Mouse (Mus musculus) ES-E14 (cell line): ENCODE measurements around the gene Acss2. TPM values are rescaled to one million over a fixed set of nuclear protein-coding genes. Genes with fewer than 3 reads are reported as not detected.
A peak's percentile ranks its signal among the peaks of the same experiment; 100 is the strongest.

ENCODE experiments used
- DNase-seq: peaks from one replicate; pipeline ENCODE4 v3.0.0-alpha.2; 2013; ENCODE audit warnings: low read depth, low spot score
- H3K27ac ChIP-seq: 2 replicates; pipeline ENCODE4 v1.5.1; 2012; ENCODE audit warnings: low read depth, mild to moderate bottlenecking, low read length, moderate library complexity, mixed read lengths; ENCODE audit not compliant: poor library complexity, insufficient read depth, severe bottlenecking
- H3K36me3 ChIP-seq: 2 replicates; pipeline ENCODE4 v1.6.1; 2012; ENCODE audit warnings: mild to moderate bottlenecking, low read length, moderate library complexity, mixed read lengths; ENCODE audit not compliant: control insufficient read depth, poor library complexity, insufficient read depth, severe bottlenecking
- H3K4me1 ChIP-seq, 2 experiments: fragments of 150-350 bp in 1 of 2; sonication (generic) in 1 of 2; 2 replicates each; pipeline ENCODE4 v1.6.1; 2012; ENCODE audit warnings: low read length in 2 of 2, mild to moderate bottlenecking in 1 of 2, mixed read lengths in 1 of 2; ENCODE audit not compliant: control insufficient read depth in 2 of 2, insufficient read depth in 2 of 2, poor library complexity in 1 of 2
- H3K4me3 ChIP-seq, 2 experiments: fragments of 150-350 bp in 1 of 2; sonication (generic) in 1 of 2; 2 replicates each; pipeline ENCODE4 v1.5.1; 2012; ENCODE audit warnings: low read length in 2 of 2, low read depth in 1 of 2, mild to moderate bottlenecking in 1 of 2, mixed read lengths in 1 of 2; ENCODE audit not compliant: insufficient read depth in 1 of 2, poor library complexity in 1 of 2, severe bottlenecking in 1 of 2
- H3K9ac ChIP-seq: 2 replicates; pipeline ENCODE4 v1.6.1; 2012; ENCODE audit warnings: low read depth, mild to moderate bottlenecking, low read length, mixed read lengths; ENCODE audit not compliant: poor library complexity, insufficient read depth, severe bottlenecking
- H3K9me3 ChIP-seq: fragments of 150-350 bp; sonication (generic); 2 replicates; pipeline ENCODE4 v1.6.1; 2012; ENCODE audit warnings: low read depth, mild to moderate bottlenecking, low read length; ENCODE audit not compliant: control insufficient read depth, insufficient read depth
- CHD2 ChIP-seq: IDR thresholded peaks from 2 replicates; pipeline ENCODE4 v1.6.1; 2014; ENCODE audit warnings: mild to moderate bottlenecking, low read depth, low read length, inconsistent platforms
- HCFC1 ChIP-seq: IDR thresholded peaks from 2 replicates; pipeline ENCODE4 v1.6.1; 2012; ENCODE audit warnings: low read length, inconsistent platforms, borderline replicate concordance; ENCODE audit not compliant: insufficient read depth
- MAFK ChIP-seq: IDR thresholded peaks from 2 replicates; pipeline ENCODE4 v1.6.1; 2014; ENCODE audit warnings: mild to moderate bottlenecking, low read depth, low read length, inconsistent platforms; ENCODE audit not compliant: insufficient read depth
- ZC3H11A ChIP-seq: IDR thresholded peaks from 2 replicates; pipeline ENCODE4 v1.6.1; 2012; ENCODE audit warnings: low read depth, mild to moderate bottlenecking, inconsistent platforms, low read length, borderline replicate concordance
- ZNF384 ChIP-seq: IDR thresholded peaks from 2 replicates; pipeline ENCODE4 v1.6.1; 2012; ENCODE audit warnings: low read depth, low read length, inconsistent platforms
- in situ Hi-C, 2 experiments: fragments of 600-800 bp; cut with MboI; formaldehyde crosslinking; loops; one replicate each; pipeline ENCODE4 v1.15.1; 2025; ENCODE audit warnings: low sequenced_read_pairs in 2 of 2, inconsistent platforms in 1 of 2; ENCODE audit not compliant: unreplicated experiment in 2 of 2
- total RNA-seq: library from RNA; depleted of rRNA; stranded (reverse); fragments of 300-350 nt; gene quantifications from 2 replicates; pipeline ENCODE4 v1.2.3, GENCODE M21; 2012

Acss2 gene
- total RNA-seq, 1 experiment, result 5.3 TPM

DNA sequence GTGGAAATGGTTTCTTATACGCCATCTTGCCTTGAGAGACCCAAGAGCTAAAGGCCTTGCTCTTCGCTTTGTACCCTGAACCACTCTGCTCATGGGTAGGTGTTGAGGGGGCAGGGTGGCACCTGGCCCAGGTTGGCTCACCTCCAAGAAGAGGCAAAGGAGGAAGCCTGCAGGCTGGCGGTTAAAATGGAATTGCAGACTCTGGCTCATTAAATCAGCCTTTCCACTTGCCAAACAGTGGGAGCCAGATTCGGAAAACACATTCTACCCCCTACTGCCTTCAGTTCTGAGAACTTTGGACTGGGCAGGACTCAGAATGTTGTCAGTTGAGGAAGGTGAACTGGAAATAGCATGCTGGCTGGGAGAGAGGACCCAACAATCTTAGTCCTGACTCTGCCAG lies 57.0 kb downstream of the Acss2 start:
- no peak for DNase-seq
- no peak overlapping the region for H3K4me3 ChIP-seq
- no peak overlapping the region for H3K9ac ChIP-seq
- H3K27ac ChIP-seq, result no peak overlapping the region
- H3K4me1 ChIP-seq, result no peaks in the 10 kb centered on the region
- H3K9me3 ChIP-seq, result no peaks in the 10 kb centered on the region
- TF ChIP-seq ZNF384 (no peak), MAFK (no peak), CHD2 (no peak), HCFC1 (no peak), ZC3H11A (no peak)
- in situ Hi-C loops, result no loop called here
- peaks cover 7% of the 10 kb centered on the region for H3K36me3 ChIP-seq

DNA sequence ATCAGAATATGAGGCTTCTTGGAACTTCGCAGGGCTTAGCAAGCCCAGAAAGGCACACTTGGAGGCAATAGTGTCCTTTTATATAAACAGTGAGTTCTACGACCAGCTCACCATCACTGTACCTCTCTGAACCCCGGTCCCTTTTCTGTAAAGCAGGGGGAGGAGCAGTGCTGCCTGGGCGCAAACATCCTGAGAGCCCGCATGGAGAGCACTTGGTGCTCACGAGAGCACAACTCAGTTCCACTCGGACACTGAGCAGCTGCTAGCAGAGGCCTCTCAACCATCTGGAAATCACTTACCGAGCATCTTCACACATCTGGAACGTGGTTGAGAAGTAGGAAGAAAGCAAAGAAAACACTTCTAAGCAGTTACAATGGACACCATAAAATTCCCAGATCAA lies 58.9 kb downstream of the Acss2 start:
- H3K36me3 ChIP-seq, result peaks cover 7% of the 10 kb centered on the region
- no peak overlapping the region for H3K4me3 ChIP-seq
- no peaks in the 10 kb centered on the region for H3K9me3 ChIP-seq
- in situ Hi-C loops, result no loop called here
- no peaks in the 10 kb centered on the region for H3K4me1 ChIP-seq
- no peak for DNase-seq
- no peak for TF ChIP-seq HCFC1
- TF ChIP-seq CHD2, result no peak
- TF ChIP-seq MAFK, result no peak
- no peak for TF ChIP-seq ZC3H11A
- TF ChIP-seq ZNF384, result no peak
- no peak overlapping the region for H3K27ac ChIP-seq
- H3K9ac ChIP-seq, result no peak overlapping the region

DNA sequence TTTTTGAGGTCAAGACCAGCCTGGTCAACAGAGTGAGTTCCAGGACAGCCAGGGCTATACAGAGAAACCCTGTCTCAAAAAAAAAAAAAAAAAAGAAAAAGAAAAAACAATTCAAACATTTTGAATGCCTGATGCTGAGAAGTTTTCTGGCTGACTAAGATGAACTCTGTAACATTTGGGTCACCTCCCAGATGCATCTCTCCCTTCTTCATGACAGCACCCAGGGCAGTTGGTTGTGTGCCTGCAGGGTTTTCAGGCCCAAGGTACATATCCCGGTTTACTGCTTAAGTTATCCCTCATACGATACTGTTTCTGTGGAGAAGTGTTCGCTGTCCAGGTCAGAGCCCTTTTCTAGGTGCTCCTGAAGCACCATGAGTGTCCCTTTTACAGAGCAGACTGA lies 62.6 kb downstream of the Acss2 start:
- no peak overlapping the region for H3K9ac ChIP-seq
- in situ Hi-C loops, result no loop called here
- no peak for DNase-seq

DNA sequence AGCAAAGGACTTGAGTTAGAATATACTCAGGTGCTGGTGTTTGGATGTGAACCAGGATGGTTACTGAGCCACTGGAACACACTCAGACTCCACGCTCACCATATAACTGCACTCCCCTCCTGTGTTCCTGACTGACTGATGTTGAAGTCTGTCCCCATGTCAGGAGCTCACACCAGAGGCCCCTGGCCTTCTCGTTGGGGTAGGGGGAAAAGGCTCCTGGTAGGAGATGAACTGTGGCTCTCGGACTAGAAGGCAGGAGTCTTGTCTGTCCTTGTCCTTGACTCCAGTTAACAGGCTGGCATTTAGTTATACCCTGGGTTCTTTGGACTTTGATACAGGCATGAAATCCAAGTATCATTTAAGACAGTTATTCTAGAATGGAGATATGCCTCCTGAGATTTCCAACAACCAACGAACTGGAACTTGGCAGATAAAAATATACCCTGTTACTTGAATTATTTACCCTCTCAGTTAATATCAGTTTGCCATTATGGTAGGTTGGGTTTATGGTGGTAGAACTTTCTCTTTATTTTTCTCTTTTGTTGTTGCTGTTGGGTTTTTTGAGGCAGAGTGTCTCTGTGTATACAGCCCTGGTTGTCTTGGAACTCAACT lies 64.7 kb downstream of the Acss2 start:
- in situ Hi-C loops, result no loop called here
- Histone ChIP-seq H3K9me3 (no peaks in the 10 kb centered on the region), H3K9ac (no peak overlapping the region), H3K4me3 (no peak overlapping the region), H3K27ac (no peak overlapping the region), H3K36me3 (peaks cover 3% of the 10 kb centered on the region; the same call in 1 of the 2 replicates), H3K4me1 (peaks cover 4% of the 10 kb centered on the region in 2 experiments; a peak in 3 of 4 replicates)
- TF ChIP-seq ZC3H11A (no peak), CHD2 (no peak), HCFC1 (no peak), MAFK (no peak), ZNF384 (no peak)
- DNase-seq, result no peak

More for the DNA sequence above, 62.6 kb downstream of the Acss2 start:
- H3K9me3 ChIP-seq, result no peaks in the 10 kb centered on the region
- TF ChIP-seq CHD2 (no peak), ZNF384 (0 out of 2 replicates have a peak, but pooled peaks have one; percentile 45)
- peaks cover 4% of the 10 kb centered on the region in 2 experiments; a peak in 3 of 4 replicates for H3K4me1 ChIP-seq
- peaks cover 5% of the 10 kb centered on the region; the same call in 1 of the 2 replicates for H3K36me3 ChIP-seq
- no peak overlapping the region for H3K4me3 ChIP-seq
- H3K27ac ChIP-seq, result no peak overlapping the region

DNA sequence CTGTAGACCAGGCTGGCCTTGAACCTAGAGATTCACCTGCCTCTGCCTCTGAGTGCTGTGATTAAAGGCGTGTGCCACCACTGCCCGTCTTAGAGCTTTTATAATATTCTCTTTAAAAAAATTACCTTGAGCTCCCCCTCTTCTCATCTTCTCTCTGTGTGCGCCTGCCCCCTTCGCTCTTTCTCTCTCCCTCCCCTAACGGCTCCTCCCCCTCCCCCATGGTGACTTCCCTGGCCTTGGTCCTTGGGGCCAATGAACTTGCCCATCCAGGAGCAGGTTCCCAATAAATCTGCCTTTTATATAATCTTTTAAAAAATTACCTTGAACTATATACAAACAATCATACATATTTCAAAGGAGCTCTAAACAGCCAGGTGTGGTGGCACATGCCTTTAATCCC lies 65.2 kb downstream of the Acss2 start:
- TF ChIP-seq CHD2, result no peak
- no peak for TF ChIP-seq ZC3H11A
- TF ChIP-seq MAFK, result no peak
- no peak for TF ChIP-seq HCFC1
- no peak for TF ChIP-seq ZNF384
- H3K4me3 ChIP-seq, result no peak overlapping the region
- H3K9ac ChIP-seq, result no peak overlapping the region
- peaks cover 4% of the 10 kb centered on the region in 2 experiments; a peak in 3 of 4 replicates for H3K4me1 ChIP-seq
- in situ Hi-C loops, result no loop called here
- no peaks in the 10 kb centered on the region for H3K9me3 ChIP-seq
- H3K27ac ChIP-seq, result no peak overlapping the region
- H3K36me3 ChIP-seq, result peaks cover 3% of the 10 kb centered on the region; the same call in 1 of the 2 replicates
- DNase-seq, result no peak
